Mouse (Mus musculus): Measurements from ENCODE around the gene Emc3. TPM values are rescaled to one million over a fixed set of nuclear protein-coding genes. Genes with fewer than 3 reads are reported as not detected.

Emc3 gene
- 84.7 and 101 TPM in 2 replicates for polyA plus RNA-seq (2021; fragmentation: Nextera tagmentation)
- long read RNA-seq, experiment 1, transcript Emc3-201 (8 exons, 1,985 nt), result major isoform, 756 of 805 reads
- long read RNA-seq, experiment 1, partial matches to known transcripts, result 4 of 805 reads
- long read RNA-seq, experiment 1, other reads (novel, unspliced or antisense), result 44 of 805 reads
- long read RNA-seq, experiment 2, transcript Emc3-201 (8 exons, 1,985 nt), result major isoform, 157 of 182 reads
- long read RNA-seq, experiment 2, partial matches to known transcripts, result 15 of 182 reads
- long read RNA-seq, experiment 2, other reads (novel, unspliced or antisense), result 10 of 182 reads

DNA sequence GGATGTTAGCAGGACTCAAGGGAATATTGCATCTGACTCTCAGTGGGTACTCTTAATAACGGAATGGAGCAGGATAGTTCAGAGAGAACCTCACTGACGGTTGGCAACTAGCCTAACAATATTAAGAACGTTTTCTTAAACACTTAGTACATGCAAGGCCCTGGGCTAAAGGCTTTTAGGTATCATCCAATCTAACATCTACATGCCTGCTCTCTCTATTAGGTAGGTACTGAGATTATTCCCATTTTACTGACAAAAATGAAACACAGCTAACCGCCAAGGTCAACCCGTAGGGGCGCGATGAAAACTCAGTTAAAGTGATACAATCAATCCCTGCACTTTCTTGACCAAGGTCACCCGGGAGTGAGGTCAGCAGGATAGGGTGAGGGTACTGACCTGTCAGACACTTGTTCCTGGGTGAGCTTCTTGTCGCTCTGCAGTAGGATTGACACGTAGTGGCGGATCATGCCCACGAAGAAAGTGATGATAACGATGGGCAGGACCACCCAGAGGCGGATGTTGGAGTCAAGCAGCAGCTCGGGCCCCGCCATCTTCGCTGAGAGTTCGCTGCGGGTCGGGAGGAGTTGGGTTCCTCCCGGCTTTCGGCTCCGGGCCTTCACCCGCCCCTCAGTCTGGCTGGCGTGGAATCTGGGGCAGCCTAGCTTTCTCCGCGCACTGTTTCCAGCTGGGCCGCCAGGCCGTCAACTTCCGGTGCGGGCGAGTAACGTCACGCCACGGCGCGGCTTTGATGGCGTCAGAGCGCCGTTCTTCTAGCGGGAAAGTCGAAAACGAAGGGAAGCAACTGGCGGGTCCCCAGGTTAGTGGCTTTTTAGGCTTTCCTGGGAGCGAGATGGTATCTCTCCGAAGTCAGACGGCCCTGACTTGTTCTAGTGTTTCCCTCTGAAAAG is at the start of gene Emc3, which contains the start of gene Fancd2:
Gene Emc3, minus strand, starts transcription at position 721 of the 908 bp plus-strand sequence.
Gene Fancd2, plus strand, starts transcription at position 751 of the 908 bp plus-strand sequence.

GRCm38 (mm10) chr6:113501388-113502084 is 29.9 kb downstream of the Emc3 start, which contains the start of gene Prrt3:
TSS of gene Prrt3 (minus strand) at chr6:113501931.

GRCm38 (mm10) chr6:113483100-113483615 is 48.3 kb downstream of the Emc3 start, which contains the start of gene Creld1:
TSS of gene Creld1 (plus strand) at chr6:113483297.

DNA sequence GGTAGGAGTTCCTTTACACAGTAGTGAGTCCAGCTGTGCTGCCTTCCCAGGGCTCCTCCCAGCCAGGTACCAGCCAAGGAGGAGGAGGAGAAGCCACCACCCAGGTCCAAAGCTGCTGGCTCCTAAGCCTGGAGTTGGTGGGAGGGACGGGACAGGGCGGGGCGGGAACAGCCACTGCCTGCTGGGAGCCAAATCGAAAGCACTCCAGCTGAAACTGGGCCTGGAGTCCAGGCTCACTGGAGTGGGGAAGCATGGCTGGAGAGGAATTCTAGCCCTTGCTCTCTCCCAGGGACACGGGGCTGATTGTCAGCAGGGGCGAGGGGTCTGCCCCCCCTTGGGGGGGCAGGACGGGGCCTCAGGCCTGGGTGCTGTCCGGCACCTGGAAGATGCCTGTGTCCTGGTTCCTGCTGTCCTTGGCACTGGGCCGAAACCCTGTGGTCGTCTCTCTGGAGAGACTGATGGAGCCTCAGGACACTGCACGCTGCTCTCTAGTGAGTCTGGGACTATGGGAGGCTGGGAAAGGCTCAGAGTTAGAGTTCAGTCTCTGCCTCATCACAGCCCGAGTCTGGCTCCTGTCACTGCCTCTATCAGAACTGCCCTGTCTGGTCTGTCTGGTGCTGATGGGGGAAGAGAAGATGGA is 60.0 kb downstream of the Emc3 start, which contains the start of gene Il17rc:
Gene Il17rc, plus strand, starts transcription at position 131 of the 640 bp plus-strand sequence.

Other genes with a start within 250 kb of the Emc3 start
- 45.4 and 61.0 TPM in 2 replicates for gene Cpne9, start 249.3 kb downstream of the Emc3 start, polyA plus RNA-seq (2021; fragmentation: Nextera tagmentation)
- 3.6 and 9.5 TPM in 2 replicates for gene Brpf1, start 224.5 kb downstream of the Emc3 start, polyA plus RNA-seq (2021; fragmentation: Nextera tagmentation)
- gene Ogg1, start 204.7 kb downstream of the Emc3 start, polyA plus RNA-seq (2021; fragmentation: Nextera tagmentation), result 2.1 and 4.3 TPM in 2 replicates
- gene Camk1, start 187.7 kb downstream of the Emc3 start, polyA plus RNA-seq (2021; fragmentation: Nextera tagmentation), result 117 and 124 TPM in 2 replicates
- gene Tada3, start 153.8 kb downstream of the Emc3 start, polyA plus RNA-seq (2021; fragmentation: Nextera tagmentation), result 16.2 and 28.5 TPM in 2 replicates
- gene Arpc4, start 153.5 kb downstream of the Emc3 start, polyA plus RNA-seq (2021; fragmentation: Nextera tagmentation), result 287 and 388 TPM in 2 replicates
- 3.0 and 3.4 TPM in 2 replicates for gene Ttll3, start 142.4 kb downstream of the Emc3 start, polyA plus RNA-seq (2021; fragmentation: Nextera tagmentation)
- 16.2 and 16.3 TPM in 2 replicates for gene Rpusd3, start 112.3 kb downstream of the Emc3 start, polyA plus RNA-seq (2021; fragmentation: Nextera tagmentation)
- not detected in 2 replicates for gene Cidec, start 95.9 kb downstream of the Emc3 start, polyA plus RNA-seq (2021; fragmentation: Nextera tagmentation)
- 76.8 and 86.7 TPM in 2 replicates for gene Jagn1, start 89.1 kb downstream of the Emc3 start, polyA plus RNA-seq (2021; fragmentation: Nextera tagmentation)
- gene Il17re, start 73.2 kb downstream of the Emc3 start, polyA plus RNA-seq (2021; fragmentation: Nextera tagmentation), result 0.17 and 0.43 TPM in 2 replicates
- 5.2 and 6.6 TPM in 2 replicates for gene Il17rc, start 60.2 kb downstream of the Emc3 start, polyA plus RNA-seq (2021; fragmentation: Nextera tagmentation)
- gene Creld1, start 48.4 kb downstream of the Emc3 start, polyA plus RNA-seq (2021; fragmentation: Nextera tagmentation), result 78.3 and 85.0 TPM in 2 replicates
- gene Prrt3, start 29.7 kb downstream of the Emc3 start, polyA plus RNA-seq (2021; fragmentation: Nextera tagmentation), result 18.0 and 26.8 TPM in 2 replicates
- gene Fancd2, start within 50 bp of the Emc3 start, polyA plus RNA-seq (2021; fragmentation: Nextera tagmentation), result 3.6 and 4.7 TPM in 2 replicates
- gene Fancd2os, start 69.1 kb upstream of the Emc3 start, polyA plus RNA-seq (2021; fragmentation: Nextera tagmentation), result 0.27 and 0.33 TPM in 2 replicates
- 287 and 297 TPM in 2 replicates for gene Brk1, start 73.1 kb upstream of the Emc3 start, polyA plus RNA-seq (2021; fragmentation: Nextera tagmentation)
- gene Vhl, start 92.3 kb upstream of the Emc3 start, polyA plus RNA-seq (2021; fragmentation: Nextera tagmentation), result 37.1 and 39.1 TPM in 2 replicates
- gene Irak2, start 106.8 kb upstream of the Emc3 start, polyA plus RNA-seq (2021; fragmentation: Nextera tagmentation), result 8.5 and 16.6 TPM in 2 replicates
- gene Tatdn2, start 165.4 kb upstream of the Emc3 start, polyA plus RNA-seq (2021; fragmentation: Nextera tagmentation), result 1.1 and 1.4 TPM in 2 replicates
- not detected in 2 replicates for gene Ghrl, start 188.2 kb upstream of the Emc3 start, polyA plus RNA-seq (2021; fragmentation: Nextera tagmentation)
- gene Sec13, start 209.1 kb upstream of the Emc3 start, polyA plus RNA-seq (2021; fragmentation: Nextera tagmentation), result 118 and 151 TPM in 2 replicates

Measured in left cerebral cortex, adult 6 months (tissue).